Mouse (Mus musculus): Measurements from ENCODE around the gene Socs7. TPM values are rescaled to one million over a fixed set of nuclear protein-coding genes. Genes with fewer than 3 reads are reported as not detected.
"Not testable (repeated sequence)": the region's sequence is repeated elsewhere in the genome, so short reads cannot be mapped to it uniquely, and the experiment has no call there.

The Socs7 gene
- polyA plus RNA-seq, 1 experiment from 2014 or later = 2.1 TPM

DNA sequence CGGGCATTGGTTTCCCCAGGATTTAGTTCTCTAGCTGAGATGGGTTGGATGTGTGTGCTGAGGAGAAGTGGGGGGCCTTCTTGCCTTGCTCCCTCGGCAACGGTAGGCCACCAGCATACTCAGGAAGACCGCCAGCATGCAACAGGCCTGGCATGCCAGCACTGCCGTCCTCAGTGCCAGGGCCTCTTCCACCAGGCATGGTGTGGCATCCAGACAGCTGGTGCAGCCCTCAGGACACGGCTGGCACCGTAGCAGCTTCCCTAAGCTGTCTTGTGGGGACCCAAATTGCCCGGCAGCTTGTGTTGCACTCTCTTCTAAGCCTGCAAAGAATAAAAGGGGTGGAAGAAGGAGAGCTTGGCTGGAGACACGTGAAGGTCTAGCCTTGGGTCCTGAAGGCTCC lies 16.0 kb upstream of the Socs7 start:
- H3K4me3 ChIP-seq = no peak overlapping the region
- H3K9me3 ChIP-seq (replicated peaks) = no peaks in the 10 kb centered on the region
- peaks cover 62% of the 10 kb centered on the region for H3K27me3 ChIP-seq (replicated peaks)
- H3K4me1 ChIP-seq = peaks cover 26% of the 10 kb centered on the region
- no peaks in the 10 kb centered on the region for H3K36me3 ChIP-seq
- ATAC-seq = no peak
- H3K9ac ChIP-seq = no peak overlapping the region
- 65% methylated on average over 9 of the region's 9 CpGs for WGBS (ENCODE audit: insufficient replicate concordance)
- H3K27ac ChIP-seq = no peak overlapping the region
- no peak overlapping the region for H3K4me2 ChIP-seq

DNA sequence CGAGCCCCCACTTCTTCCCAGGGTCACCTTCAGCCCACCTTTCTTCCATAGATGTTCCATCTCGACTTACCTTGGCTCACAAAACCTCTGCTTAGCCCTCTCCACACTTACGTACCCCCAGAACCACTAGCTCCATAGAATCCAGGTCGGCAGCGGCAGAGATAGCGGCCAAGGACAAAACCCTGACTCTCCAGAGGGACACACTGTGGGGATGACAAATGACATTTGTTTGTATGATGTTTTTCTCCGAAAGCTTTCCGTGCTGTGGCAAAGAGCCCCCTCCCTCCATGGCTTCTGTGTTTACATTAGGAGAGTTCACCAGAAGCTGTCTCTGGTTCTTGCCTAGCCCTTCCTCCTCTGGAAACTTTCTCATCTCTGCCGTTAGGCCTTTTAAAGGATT lies 15.1 kb upstream of the Socs7 start:
- peaks cover 26% of the 10 kb centered on the region for H3K4me1 ChIP-seq
- H3K27ac ChIP-seq = no peak overlapping the region
- no peak for ATAC-seq
- WGBS (ENCODE audit: insufficient replicate concordance) = 70% methylated on average over 9 of the region's 9 CpGs
- no peak overlapping the region for H3K4me3 ChIP-seq
- H3K27me3 ChIP-seq (replicated peaks) = peaks cover 64% of the 10 kb centered on the region
- H3K36me3 ChIP-seq = no peaks in the 10 kb centered on the region
- H3K4me2 ChIP-seq = no peak overlapping the region
- no peaks in the 10 kb centered on the region for H3K9me3 ChIP-seq (replicated peaks)
- no peak overlapping the region for H3K9ac ChIP-seq

DNA sequence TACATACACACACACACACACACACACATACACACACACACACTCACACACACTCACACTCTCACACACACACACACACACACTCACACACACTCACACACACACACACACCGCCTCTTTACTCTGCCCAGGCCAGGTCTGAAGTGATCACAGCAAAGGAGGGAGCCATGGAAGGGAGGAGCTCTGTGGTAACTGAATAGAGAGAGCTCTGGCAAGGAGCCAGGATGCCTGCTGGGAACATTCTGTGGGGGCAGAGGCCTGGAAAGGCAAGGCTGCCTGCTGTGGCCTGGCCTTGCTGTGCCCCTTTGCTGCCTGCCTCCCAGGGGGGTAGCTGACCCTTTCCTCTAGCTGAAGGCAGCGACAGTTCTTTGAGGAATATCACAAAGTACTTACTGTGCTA lies 12.3 kb upstream of the Socs7 start:
- H3K36me3 ChIP-seq = no peaks in the 10 kb centered on the region
- H3K4me2 ChIP-seq = no peak overlapping the region
- H3K9ac ChIP-seq = peak overlapping the region; percentile 29; the same call in 1 of the 2 replicates
- no peak for ATAC-seq
- peaks cover 13% of the 10 kb centered on the region for H3K4me1 ChIP-seq
- no peaks in the 10 kb centered on the region for H3K9me3 ChIP-seq (replicated peaks)
- 34% methylated on average over 2 of the region's 2 CpGs for WGBS (ENCODE audit: insufficient replicate concordance)
- peaks cover 59% of the 10 kb centered on the region for H3K27me3 ChIP-seq (replicated peaks)
- H3K4me3 ChIP-seq = no peak overlapping the region
- no peak overlapping the region for H3K27ac ChIP-seq

DNA sequence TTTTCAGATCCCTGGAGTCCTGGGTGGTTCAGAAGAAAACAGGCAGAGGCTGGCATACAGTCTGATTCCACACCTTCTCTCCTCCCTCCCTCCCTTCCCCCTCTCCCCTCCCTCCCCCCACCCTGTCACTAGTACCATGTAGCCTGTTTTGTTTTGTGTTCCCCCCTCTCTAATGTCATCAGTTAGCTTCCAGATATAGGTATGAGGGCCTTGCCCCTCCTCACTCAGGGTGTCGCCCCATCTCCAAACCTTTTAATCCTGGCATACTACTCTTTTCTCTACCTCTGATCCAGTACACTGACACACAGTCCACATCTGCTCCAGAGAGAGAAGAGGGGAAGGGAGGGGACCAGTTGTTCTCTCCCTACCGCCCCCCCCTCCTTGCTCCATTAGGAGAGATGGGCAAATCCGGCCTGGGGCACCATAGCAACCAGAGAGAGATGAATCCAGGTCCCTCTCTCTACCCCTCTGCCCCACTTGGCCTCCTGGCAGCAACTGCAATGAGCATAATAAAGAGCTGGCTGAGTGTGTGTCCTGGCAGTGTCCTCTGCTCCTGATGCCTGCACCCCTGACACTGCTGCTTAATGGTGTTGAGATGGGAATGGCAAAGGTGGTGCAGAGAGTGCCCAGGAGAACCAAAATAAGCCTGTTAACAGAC lies 10.2 kb upstream of the Socs7 start, which contains the start of gene Gpr179:
Gene Gpr179, minus strand, starts transcription at position 51 of the 658 bp plus-strand sequence.
- Histone ChIP-seq H3K9me3 (replicated peaks) (no peaks in the 10 kb centered on the region), H3K27ac (no peak within 1 kb of the TSS), H3K9ac (no peak within 1 kb of the TSS), H3K36me3 (no peaks in the 10 kb centered on the region), H3K4me2 (no peak within 1 kb of the TSS), H3K27me3 (replicated peaks) (peaks cover 40% of the 10 kb centered on the region), H3K4me1 (peaks cover 13% of the 10 kb centered on the region), H3K4me3 (no peak within 1 kb of the TSS)
- no peak for ATAC-seq
- 66% methylated on average over 3 of the region's 3 CpGs for WGBS (ENCODE audit: insufficient replicate concordance)

DNA sequence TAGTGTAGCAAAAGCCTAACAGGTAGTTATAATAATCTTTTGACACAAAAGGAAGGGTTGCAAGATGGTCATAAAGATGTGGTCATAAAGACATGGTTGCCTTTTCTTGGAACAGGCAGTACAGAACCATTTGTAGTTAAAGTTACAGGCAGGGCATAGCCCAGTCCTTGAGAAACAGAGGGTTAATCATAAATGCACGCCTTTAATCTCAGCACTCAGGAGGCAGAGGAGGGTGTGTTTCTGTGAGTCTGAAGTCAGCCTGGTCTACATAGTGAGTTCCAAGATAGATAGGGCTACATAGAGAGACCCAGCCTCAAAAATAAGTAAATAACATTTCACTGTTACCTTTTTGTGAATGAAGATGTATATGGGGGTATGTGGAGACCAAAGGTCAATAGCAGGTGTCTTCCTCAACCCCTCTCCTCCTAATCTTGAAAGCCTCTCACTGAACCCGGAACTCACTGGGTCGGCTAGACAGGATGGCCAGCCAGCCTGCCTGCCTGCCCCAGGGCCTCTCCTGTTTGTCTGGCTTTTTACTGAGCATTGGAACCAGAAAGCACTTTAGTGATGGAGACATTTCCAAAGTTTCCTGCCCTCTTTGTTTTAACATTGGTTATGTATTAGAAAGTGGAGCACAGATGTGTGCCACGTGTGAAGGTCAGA lies 9.3 kb upstream of the Socs7 start:
- no peak overlapping the region for H3K4me3 ChIP-seq
- WGBS (ENCODE audit: insufficient replicate concordance) = 53% methylated on average over 4 of the region's 4 CpGs
- H3K4me2 ChIP-seq = no peak overlapping the region
- no peak overlapping the region for H3K27ac ChIP-seq
- H3K36me3 ChIP-seq = no peaks in the 10 kb centered on the region
- peaks cover 36% of the 10 kb centered on the region for H3K27me3 ChIP-seq (replicated peaks)
- H3K9me3 ChIP-seq (replicated peaks) = no peaks in the 10 kb centered on the region
- peaks cover 13% of the 10 kb centered on the region for H3K4me1 ChIP-seq
- no peak overlapping the region for H3K9ac ChIP-seq
- no peak for ATAC-seq

DNA sequence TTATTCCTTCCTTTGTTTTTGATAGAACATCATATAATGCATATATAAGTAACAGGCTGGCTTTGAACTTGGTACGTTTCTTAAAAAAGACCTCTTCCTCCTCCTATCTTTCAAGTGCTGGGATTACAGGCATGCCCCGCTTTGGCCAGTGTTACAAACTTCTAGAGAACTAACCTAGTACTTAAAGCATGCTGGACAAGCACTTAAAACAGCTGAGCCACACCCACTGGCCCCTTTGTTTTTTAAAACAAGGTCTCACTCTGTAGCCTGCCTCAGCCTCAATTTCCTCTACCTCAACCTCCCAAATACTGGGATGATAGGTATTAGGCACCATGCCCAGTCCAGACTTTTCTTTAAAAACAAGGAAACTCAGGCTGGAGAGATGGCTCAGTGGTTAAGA lies 7.7 kb upstream of the Socs7 start:
- peaks cover 36% of the 10 kb centered on the region for H3K27me3 ChIP-seq (replicated peaks)
- H3K4me2 ChIP-seq = no peak overlapping the region
- ATAC-seq = no peak
- WGBS (ENCODE audit: insufficient replicate concordance) = 46% methylated on average over 2 of the region's 2 CpGs
- peaks cover 9% of the 10 kb centered on the region for H3K4me1 ChIP-seq
- H3K9me3 ChIP-seq (replicated peaks) = no peaks in the 10 kb centered on the region
- no peak overlapping the region for H3K4me3 ChIP-seq
- no peak overlapping the region for H3K27ac ChIP-seq
- H3K36me3 ChIP-seq = no peaks in the 10 kb centered on the region
- H3K9ac ChIP-seq = no peak overlapping the region

DNA sequence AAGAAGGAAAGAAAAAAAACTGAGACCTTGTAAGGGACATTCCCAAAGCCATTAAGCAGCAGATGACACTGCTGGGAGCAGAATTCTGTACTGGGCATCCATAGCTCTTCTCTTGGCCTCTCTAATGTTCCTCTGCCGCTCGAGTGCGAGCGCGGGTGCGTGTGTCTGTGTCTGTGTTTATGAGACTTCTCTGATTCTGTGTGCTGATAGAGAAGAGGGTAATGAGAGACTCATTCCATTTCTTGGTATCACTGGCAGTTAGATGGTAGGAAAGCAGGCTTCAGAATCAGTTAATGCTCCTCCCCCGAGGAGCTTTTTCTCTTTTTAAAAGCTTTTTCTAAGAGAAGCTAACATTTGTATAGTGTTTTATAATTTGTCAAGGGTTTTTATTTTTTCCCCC lies 7.1 kb upstream of the Socs7 start:
- no peaks in the 10 kb centered on the region for H3K9me3 ChIP-seq (replicated peaks)
- H3K36me3 ChIP-seq = no peaks in the 10 kb centered on the region
- WGBS (ENCODE audit: insufficient replicate concordance) = 70% methylated on average over 7 of the region's 7 CpGs
- peaks cover 3% of the 10 kb centered on the region for H3K4me1 ChIP-seq
- H3K27ac ChIP-seq = no peak overlapping the region
- ATAC-seq = no peak
- no peak overlapping the region for H3K9ac ChIP-seq
- peaks cover 36% of the 10 kb centered on the region; the same call in 1 of the 2 replicates for H3K27me3 ChIP-seq (replicated peaks)
- H3K4me3 ChIP-seq = no peak overlapping the region
- H3K4me2 ChIP-seq = no peak overlapping the region

DNA sequence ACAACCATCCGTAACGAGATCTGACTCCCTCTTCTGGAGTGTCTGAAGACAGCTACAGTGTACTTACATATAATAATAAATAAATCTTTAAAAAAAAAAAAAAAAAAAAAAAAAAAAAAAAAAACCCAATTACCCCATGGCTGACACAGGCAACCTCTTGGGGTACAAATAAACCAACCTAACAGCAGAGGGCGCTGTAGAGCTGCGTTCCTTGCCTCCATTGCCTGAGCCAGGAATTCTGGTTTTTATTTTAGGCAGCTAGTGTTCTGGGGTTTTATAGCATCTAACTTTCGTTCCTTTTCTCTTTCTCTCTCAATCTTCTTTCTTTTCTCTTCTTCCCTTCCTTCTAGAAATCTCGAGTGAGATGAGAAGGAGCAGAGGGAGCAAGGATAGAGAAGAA lies 4.7 kb upstream of the Socs7 start:
- not testable (repeated sequence) for H3K9ac ChIP-seq; ATAC-seq; H3K36me3 ChIP-seq; H3K4me1 ChIP-seq; H3K4me3 ChIP-seq; H3K27ac ChIP-seq; H3K9me3 ChIP-seq (replicated peaks); H3K4me2 ChIP-seq
- WGBS (ENCODE audit: insufficient replicate concordance) = 8% methylated on average over 6 of the region's 6 CpGs
- peaks cover 21% of the 10 kb centered on the region; the same call in 1 of the 2 replicates for H3K27me3 ChIP-seq (replicated peaks)

DNA sequence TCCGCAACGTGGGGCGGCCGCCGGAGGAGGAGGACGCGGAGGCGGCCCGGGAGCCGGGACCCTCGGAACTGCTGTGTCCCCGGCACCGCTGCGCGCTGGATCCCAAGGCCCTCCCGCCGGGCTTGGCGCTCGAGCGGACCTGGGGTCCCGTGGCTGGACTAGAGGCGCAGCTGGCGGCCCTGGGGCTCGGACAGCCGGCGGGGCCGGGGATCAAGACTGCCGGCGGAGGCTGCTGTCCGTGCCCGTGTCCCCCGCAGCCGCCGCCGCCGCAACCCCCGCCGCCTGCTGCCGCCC lies 245 bp downstream of the Socs7 start:
- peak overlapping the region; percentile 98 for H3K4me2 ChIP-seq
- ATAC-seq = no peak
- H3K27me3 ChIP-seq (replicated peaks) = no peaks in the 10 kb centered on the region
- peaks cover 36% of the 10 kb centered on the region for H3K4me1 ChIP-seq
- under 1% methylated on average over 39 of the region's 39 CpGs for WGBS (ENCODE audit: insufficient replicate concordance)
- peak overlapping the region; percentile 99 for H3K4me3 ChIP-seq
- no peaks in the 10 kb centered on the region for H3K9me3 ChIP-seq (replicated peaks)
- peak overlapping the region; percentile 91 for H3K27ac ChIP-seq
- no peaks in the 10 kb centered on the region for H3K36me3 ChIP-seq
- H3K9ac ChIP-seq = peak overlapping the region; percentile 98

DNA sequence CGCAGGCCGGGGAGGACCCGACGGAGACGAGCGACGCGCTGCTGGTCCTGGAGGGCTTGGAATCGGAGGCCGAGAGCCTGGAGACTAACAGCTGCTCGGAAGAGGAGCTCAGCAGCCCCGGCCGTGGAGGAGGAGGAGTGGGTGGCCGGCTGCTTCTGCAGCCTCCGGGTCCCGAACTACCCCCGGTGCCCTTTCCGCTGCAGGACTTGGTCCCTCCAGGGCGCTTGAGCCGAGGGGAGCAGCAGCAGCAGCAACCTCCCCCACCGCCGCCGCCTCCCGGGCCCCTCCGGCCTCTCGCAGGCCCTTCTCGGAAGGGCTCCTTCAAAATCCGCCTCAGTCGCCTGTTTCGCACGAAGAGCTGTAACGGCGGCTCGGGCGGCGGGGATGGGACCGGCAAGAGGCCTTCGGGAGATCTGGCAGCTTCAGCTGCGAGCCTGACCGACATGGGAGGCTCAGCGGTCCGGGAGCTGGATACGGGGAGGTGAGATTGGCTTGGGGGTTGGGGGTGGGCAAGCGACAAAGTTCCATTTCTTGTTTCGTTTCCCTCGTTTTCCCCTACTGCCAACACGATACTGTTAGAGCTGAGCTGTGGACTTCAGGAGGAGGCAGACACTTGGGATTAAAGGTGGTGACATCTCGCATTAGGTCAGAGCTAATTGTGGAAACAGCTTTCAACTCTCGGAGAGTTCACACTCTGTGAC lies 742 bp downstream of the Socs7 start:
- WGBS (ENCODE audit: insufficient replicate concordance) = 1% methylated on average over 49 of the region's 49 CpGs
- peak overlapping the region; percentile 99 for H3K4me3 ChIP-seq
- peak overlapping the region; percentile 98 for H3K4me2 ChIP-seq
- H3K9ac ChIP-seq = peak overlapping the region; percentile 98
- H3K27me3 ChIP-seq (replicated peaks) = no peaks in the 10 kb centered on the region
- 0 out of 2 replicates have a peak, but pooled peaks cover 1% of the 10 kb centered on the region for H3K36me3 ChIP-seq
- peak overlapping the region; percentile 91 for H3K27ac ChIP-seq
- H3K4me1 ChIP-seq = peaks cover 40% of the 10 kb centered on the region
- 0 out of 2 replicates have a peak, but pooled peaks have one; percentile 1 for ATAC-seq
- no peaks in the 10 kb centered on the region for H3K9me3 ChIP-seq (replicated peaks)

DNA sequence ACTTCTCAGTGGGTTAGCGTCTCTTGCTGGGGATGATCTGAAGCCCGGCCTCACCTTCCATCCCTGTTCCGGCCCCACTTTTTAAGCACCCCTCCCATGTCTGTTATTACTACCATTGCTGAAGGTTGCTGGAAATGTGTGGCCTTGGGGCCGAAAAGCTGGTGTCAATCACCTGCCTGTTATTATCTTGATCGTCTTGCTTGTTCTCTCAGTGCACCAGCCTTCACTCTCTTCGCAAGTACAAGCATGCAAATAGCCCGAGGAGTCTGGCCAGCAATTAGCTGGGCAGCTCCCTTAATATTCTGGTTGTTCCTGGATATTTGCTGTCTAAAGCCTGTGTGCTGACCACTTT lies 1.3 kb downstream of the Socs7 start:
- Histone ChIP-seq H3K9ac (peak overlapping the region; percentile 98), H3K27ac (peak overlapping the region; percentile 91), H3K36me3 (0 out of 2 replicates have a peak, but pooled peaks cover 2% of the 10 kb centered on the region), H3K4me3 (peak overlapping the region; percentile 99), H3K4me1 (peaks cover 42% of the 10 kb centered on the region), H3K27me3 (replicated peaks) (no peaks in the 10 kb centered on the region), H3K4me2 (peak overlapping the region; percentile 98), H3K9me3 (replicated peaks) (no peaks in the 10 kb centered on the region)
- 3% methylated on average over 7 of the region's 7 CpGs for WGBS (ENCODE audit: insufficient replicate concordance)
- no peak for ATAC-seq

DNA sequence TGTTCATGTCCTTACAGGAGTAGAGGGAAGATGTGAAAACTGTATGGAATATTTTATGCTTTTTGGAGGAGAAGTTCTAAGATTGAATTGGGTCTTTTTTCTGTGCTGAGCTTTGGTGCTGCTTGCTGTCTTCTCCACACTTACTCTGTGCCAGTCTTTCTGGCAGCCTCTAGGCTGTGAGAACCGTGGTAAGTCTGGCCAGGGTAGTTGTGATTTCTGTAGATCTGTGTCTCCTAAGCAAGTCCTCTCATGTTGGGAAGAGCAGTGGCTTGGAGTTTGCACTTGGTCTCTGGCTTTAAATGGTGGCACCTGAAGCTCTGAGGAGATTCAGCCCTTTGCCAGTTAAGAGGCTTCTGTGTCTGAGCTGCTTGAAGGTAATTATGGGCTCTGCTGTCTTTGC lies 3.2 kb downstream of the Socs7 start:
- WGBS (ENCODE audit: insufficient replicate concordance) = 78% methylated on average over 1 of the region's 1 CpGs
- 0 out of 2 replicates have a peak overlapping the region, but pooled peaks have one; percentile 2 for H3K27ac ChIP-seq
- H3K4me2 ChIP-seq = peak overlapping the region; percentile 98; the same call in 1 of the 2 replicates
- no peak overlapping the region for H3K9ac ChIP-seq
- H3K4me3 ChIP-seq = no peak overlapping the region
- no peaks in the 10 kb centered on the region for H3K27me3 ChIP-seq (replicated peaks)
- no peaks in the 10 kb centered on the region for H3K9me3 ChIP-seq (replicated peaks)
- 0 out of 2 replicates have a peak, but pooled peaks cover 2% of the 10 kb centered on the region for H3K36me3 ChIP-seq
- no peak for ATAC-seq
- peaks cover 42% of the 10 kb centered on the region for H3K4me1 ChIP-seq
